Mouse (Mus musculus) heart, postnatal 4 days (tissue): ENCODE measurements at regions not wholly inside any gene's neighbourhood (a gene's known extent, or its start where the extent isn't known, plus 50 kb on each side); places are given as distances from the start of the nearest gene placed in this dataset.

ENCODE experiments used
- DNase-seq: peaks from one replicate; pipeline ENCODE4 v3.0.0; 2021

- no peak for DNase-seq
Observed at GRCm38 (mm10) chr12:13094111-13094851, 152.6 kb upstream of the Mycn start.

GRCm38 (mm10) chr12:13085951-13086350, 144.2 kb upstream of the Mycn start:
- no peak for DNase-seq

- DNase-seq, result no peak
Observed at GRCm38 (mm10) chr12:13085484-13085883, 143.8 kb upstream of the Mycn start.

GRCm38 (mm10) chr12:13083337-13084054, 141.8 kb upstream of the Mycn start:
- DNase-seq, result peak; percentile 84

- no peak for DNase-seq
Observed at GRCm38 (mm10) chr12:13080791-13081190, 139.1 kb upstream of the Mycn start.

- DNase-seq, result no peak
Observed at GRCm38 (mm10) chr12:13079832-13080231, 138.1 kb upstream of the Mycn start.

GRCm38 (mm10) chr12:13077689-13078088, 136.0 kb upstream of the Mycn start:
- DNase-seq, result peak; percentile 9

- DNase-seq, result no peak
Observed at GRCm38 (mm10) chr12:13076699-13077287, 135.1 kb upstream of the Mycn start.

GRCm38 (mm10) chr12:13073126-13073886, 131.6 kb upstream of the Mycn start:
- DNase-seq, result no peak

GRCm38 (mm10) chr12:13067295-13067694, 125.6 kb upstream of the Mycn start:
- DNase-seq, result no peak

- no peak for DNase-seq
Observed at GRCm38 (mm10) chr12:13066604-13067181, 125.0 kb upstream of the Mycn start.

- DNase-seq, result no peak
Observed at GRCm38 (mm10) chr12:13059473-13059872, 117.8 kb upstream of the Mycn start.

- DNase-seq, result no peak
Observed at GRCm38 (mm10) chr12:13056246-13056645, 114.5 kb upstream of the Mycn start.

GRCm38 (mm10) chr12:13054611-13055010, 112.9 kb upstream of the Mycn start:
- DNase-seq, result no peak

- no peak for DNase-seq
Observed at GRCm38 (mm10) chr12:13053746-13054145, 112.0 kb upstream of the Mycn start.

- no peak for DNase-seq
Observed at GRCm38 (mm10) chr12:13052845-13053623, 111.3 kb upstream of the Mycn start.

GRCm38 (mm10) chr12:13052164-13052563, 110.5 kb upstream of the Mycn start:
- no peak for DNase-seq

- no peak for DNase-seq
Observed at GRCm38 (mm10) chr12:13049659-13050058, 107.9 kb upstream of the Mycn start.

- no peak for DNase-seq
Observed at GRCm38 (mm10) chr12:13048168-13048727, 106.5 kb upstream of the Mycn start.

- DNase-seq, result no peak
Observed at GRCm38 (mm10) chr12:13042934-13043333, 101.2 kb upstream of the Mycn start.

- DNase-seq, result no peak
Observed at GRCm38 (mm10) chr12:13035108-13035741, 93.5 kb upstream of the Mycn start.
